Mouse (Mus musculus) limb, embryonic 10.5 days (tissue): Measurements from ENCODE around the gene Gm35315. TPM values are rescaled to one million over a fixed set of nuclear protein-coding genes. Genes with fewer than 3 reads are reported as not detected.

Experiments used
- DNase-seq: peaks from one replicate; pipeline ENCODE4 v3.0.0-alpha.2; 2017; ENCODE audit warnings: low spot score
- H3K27ac ChIP-seq: fragments of 300-500 bp; sonication (generic); 2 replicates; pipeline ENCODE4 v1.5.1; 2016; ENCODE audit warnings: mild to moderate bottlenecking
- H3K27me3 ChIP-seq: fragments of 300-500 bp; sonication (generic); 2 replicates; pipeline ENCODE4 v1.6.1; 2016; ENCODE audit warnings: low read depth, mild to moderate bottlenecking; ENCODE audit not compliant: poor library complexity, severe bottlenecking
- H3K36me3 ChIP-seq: fragments of 300-500 bp; sonication (generic); 2 replicates; pipeline ENCODE4 v1.6.1; 2016; ENCODE audit warnings: mild to moderate bottlenecking, moderate library complexity
- H3K4me1 ChIP-seq: fragments of 300-500 bp; sonication (generic); 2 replicates; pipeline ENCODE4 v1.6.1; 2016
- H3K4me3 ChIP-seq: fragments of 300-500 bp; sonication (generic); 2 replicates; pipeline ENCODE4 v1.5.1; 2016; ENCODE audit warnings: mild to moderate bottlenecking, moderate library complexity
- H3K9me3 ChIP-seq: fragments of 300-500 bp; sonication (generic); replicated peaks from 2 replicates; pipeline ENCODE4 v1.6.1; 2016; ENCODE audit warnings: mild to moderate bottlenecking
- WGBS: fragments of 180-500 bp; shearing (Covaris S2); methylation state at CpG from one replicate; pipeline ENCODE4 v1.1.7; 2016; 5-methylcytosine and 5-hydroxymethylcytosine counted together
- polyA plus RNA-seq: library from polyadenylated mRNA; unstranded; fragments of >200 nt; fragmentation: Nextera tagmentation; extraction: Ambion mirVana; gene quantifications from 2 replicates; pipeline ENCODE4 v1.2.1, GENCODE M21; 2016

The Gm35315 gene
- polyA plus RNA-seq, 1 experiment from 2014 or later, result 2.0 TPM

- Histone ChIP-seq H3K4me3 (peak overlapping the region; percentile 93), H3K4me1 (peaks cover 22% of the 10 kb centered on the region), H3K27ac (peak overlapping the region; percentile 98), H3K9me3 (no peaks in the 10 kb centered on the region), H3K36me3 (peaks cover 53% of the 10 kb centered on the region), H3K27me3 (no peaks in the 10 kb centered on the region)
- DNase-seq, result no peak
- WGBS, result 16% methylated on average over 41 of the region's 41 CpGs
Observed at GRCm38 (mm10) chr5:110106901-110107564, 12.8 kb upstream of the Gm35315 start.

- peaks cover 7% of the 10 kb centered on the region for H3K27me3 ChIP-seq
- H3K27ac ChIP-seq, result peak overlapping the region; percentile 98; the same call in 1 of the 2 replicates
- WGBS, result 94% methylated on average over 26 of the region's 26 CpGs
Observed at GRCm38 (mm10) chr5:110106140-110106871, 12.1 kb upstream of the Gm35315 start.

GRCm38 (mm10) chr5:110104616-110105380 is 10.6 kb upstream of the Gm35315 start:
- no peak overlapping the region for H3K27ac ChIP-seq
- H3K36me3 ChIP-seq, result peaks cover 49% of the 10 kb centered on the region

More at GRCm38 (mm10) chr5:110106140-110106871, 12.1 kb upstream of the Gm35315 start:
- DNase-seq, result no peak
- Histone ChIP-seq H3K36me3 (peaks cover 49% of the 10 kb centered on the region), H3K4me3 (peak overlapping the region; percentile 93), H3K9me3 (no peaks in the 10 kb centered on the region), H3K4me1 (peaks cover 29% of the 10 kb centered on the region)

GRCm38 (mm10) chr5:110103901-110104615 is 9.8 kb upstream of the Gm35315 start:
- H3K27ac ChIP-seq, result no peak overlapping the region
- WGBS, result 96% methylated on average over 27 of the region's 27 CpGs

More at GRCm38 (mm10) chr5:110104616-110105380, 10.6 kb upstream of the Gm35315 start:
- no peak for DNase-seq
- H3K27me3 ChIP-seq, result peaks cover 21% of the 10 kb centered on the region
- WGBS, result 95% methylated on average over 36 of the region's 36 CpGs
- H3K4me1 ChIP-seq, result peaks cover 37% of the 10 kb centered on the region
- H3K4me3 ChIP-seq, result no peak overlapping the region
- no peaks in the 10 kb centered on the region for H3K9me3 ChIP-seq

GRCm38 (mm10) chr5:110102853-110103625 is 8.8 kb upstream of the Gm35315 start:
- Histone ChIP-seq H3K36me3 (peaks cover 49% of the 10 kb centered on the region), H3K9me3 (no peaks in the 10 kb centered on the region), H3K4me1 (peaks cover 46% of the 10 kb centered on the region), H3K4me3 (no peak overlapping the region), H3K27ac (no peak overlapping the region), H3K27me3 (peaks cover 21% of the 10 kb centered on the region)
- DNase-seq, result no peak
- 93% methylated on average over 19 of the region's 19 CpGs for WGBS

More at GRCm38 (mm10) chr5:110103901-110104615, 9.8 kb upstream of the Gm35315 start:
- Histone ChIP-seq H3K9me3 (no peaks in the 10 kb centered on the region), H3K27me3 (peaks cover 21% of the 10 kb centered on the region), H3K4me3 (no peak overlapping the region), H3K36me3 (peaks cover 49% of the 10 kb centered on the region), H3K4me1 (peaks cover 45% of the 10 kb centered on the region)
- DNase-seq, result no peak

GRCm38 (mm10) chr5:110102429-110102828 is 8.2 kb upstream of the Gm35315 start:
- Histone ChIP-seq H3K36me3 (peaks cover 49% of the 10 kb centered on the region), H3K27ac (no peak overlapping the region), H3K4me3 (no peak overlapping the region), H3K27me3 (peaks cover 21% of the 10 kb centered on the region), H3K9me3 (no peaks in the 10 kb centered on the region), H3K4me1 (peaks cover 46% of the 10 kb centered on the region)
- WGBS, result 90% methylated on average over 13 of the region's 13 CpGs
- DNase-seq, result no peak

- WGBS, result 17% methylated on average over 34 of the region's 34 CpGs
- Histone ChIP-seq H3K4me3 (peak overlapping the region; percentile 48), H3K4me1 (peaks cover 41% of the 10 kb centered on the region), H3K27ac (no peak overlapping the region), H3K27me3 (peaks cover 21% of the 10 kb centered on the region), H3K9me3 (no peaks in the 10 kb centered on the region), H3K36me3 (peaks cover 48% of the 10 kb centered on the region)
- DNase-seq, result peak; percentile 65
Observed at GRCm38 (mm10) chr5:110101716-110102347, 7.6 kb upstream of the Gm35315 start.

GRCm38 (mm10) chr5:110100921-110101631 is 6.9 kb upstream of the Gm35315 start:
- WGBS, result 2% methylated on average over 37 of the region's 37 CpGs
- peak overlapping the region; percentile 48 for H3K4me3 ChIP-seq
- peaks cover 33% of the 10 kb centered on the region for H3K4me1 ChIP-seq
- peak; percentile 52 for DNase-seq
- H3K27me3 ChIP-seq, result peaks cover 21% of the 10 kb centered on the region
- peaks cover 40% of the 10 kb centered on the region for H3K36me3 ChIP-seq
- H3K27ac ChIP-seq, result peak overlapping the region; percentile 19; the same call in 1 of the 2 replicates
- H3K9me3 ChIP-seq, result no peaks in the 10 kb centered on the region

- Histone ChIP-seq H3K9me3 (no peaks in the 10 kb centered on the region), H3K27me3 (peaks cover 21% of the 10 kb centered on the region), H3K4me3 (peak within 1 kb of the TSS; percentile 48), H3K4me1 (peaks cover 36% of the 10 kb centered on the region), H3K36me3 (peaks cover 29% of the 10 kb centered on the region), H3K27ac (peak within 1 kb of the TSS; percentile 64; the same call in 1 of the 2 replicates)
- DNase-seq, result no peak
- 6% methylated on average over 25 of the region's 25 CpGs for WGBS
Observed at GRCm38 (mm10) chr5:110099656-110100580, 5.7 kb upstream of the Gm35315 start, which contains the start of gene Plcxd1. Gene Plcxd1 (plus strand): TSS chr5:110099969.

GRCm38 (mm10) chr5:110098991-110099477 is 4.8 kb upstream of the Gm35315 start:
- H3K27ac ChIP-seq, result 0 out of 2 replicates have a peak overlapping the region, but pooled peaks have one; percentile 64
- peaks cover 40% of the 10 kb centered on the region for H3K4me1 ChIP-seq
- 33% methylated on average over 1 of the region's 1 CpGs for WGBS
- peaks cover 20% of the 10 kb centered on the region for H3K36me3 ChIP-seq
- H3K9me3 ChIP-seq, result no peaks in the 10 kb centered on the region
- peaks cover 21% of the 10 kb centered on the region for H3K27me3 ChIP-seq
- no peak for DNase-seq
- H3K4me3 ChIP-seq, result no peak overlapping the region
